ENCODE assay signal across 8 mouse cellular contexts in the genomic region with DNA sequence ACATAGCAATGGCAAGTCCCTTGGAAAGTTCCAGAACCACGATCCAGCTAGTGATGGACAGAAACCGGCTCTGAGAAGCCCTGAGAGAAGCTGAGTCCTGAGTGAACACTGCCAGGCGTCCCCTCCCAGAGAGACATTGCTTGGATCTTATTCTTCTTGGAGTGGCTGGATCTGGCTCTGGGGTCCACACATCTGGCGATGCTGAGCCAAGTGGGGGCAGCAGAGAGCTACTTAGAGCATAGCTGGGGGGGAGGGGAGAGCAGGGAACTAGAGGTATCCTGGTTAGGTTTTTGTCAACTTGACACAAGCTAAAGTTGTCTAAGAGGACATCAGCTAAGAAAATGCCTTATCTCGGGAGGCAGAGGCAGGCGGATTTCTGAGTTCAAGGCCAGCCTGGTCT.
DNase-seq lines count a peak whose midpoint lies in the region.

No protein-coding gene starts in this region.

- peak; percentile 68 to 72 for DNase-seq in cerebellum, postnatal 10 days
- no peak for DNase-seq in cerebellum, adult 9-10 months
- peak; percentile 61 for DNase-seq in kidney, postnatal 4 days
- DNase-seq in kidney, adult 18-20 months: no peak
- DNase-seq in thymus, postnatal 14 days: peak; percentile 13
- DNase-seq in thymus, adult 18-20 months: no peak
- DNase-seq in retina, embryonic 14.5 days (ENCODE audit: low spot score): peak; percentile 57
- DNase-seq in lung, postnatal 14 days: no peak

Comparison
In these comparisons a context has a peak if more than half of its experiments do, and no peak if none do; other contexts are left out.
1. DNase-seq: peak in cerebellum, postnatal 10 days (2 of 2), kidney, postnatal 4 days (2 of 2), thymus, postnatal 14 days (single experiment) and retina, embryonic 14.5 days (single experiment); none in cerebellum, adult 9-10 months (single experiment), kidney, adult 18-20 months (single experiment), thymus, adult 18-20 months (0 of 2) and lung, postnatal 14 days (single experiment).